ENCODE assay signal across 8 mouse cellular contexts in the genomic region with DNA sequence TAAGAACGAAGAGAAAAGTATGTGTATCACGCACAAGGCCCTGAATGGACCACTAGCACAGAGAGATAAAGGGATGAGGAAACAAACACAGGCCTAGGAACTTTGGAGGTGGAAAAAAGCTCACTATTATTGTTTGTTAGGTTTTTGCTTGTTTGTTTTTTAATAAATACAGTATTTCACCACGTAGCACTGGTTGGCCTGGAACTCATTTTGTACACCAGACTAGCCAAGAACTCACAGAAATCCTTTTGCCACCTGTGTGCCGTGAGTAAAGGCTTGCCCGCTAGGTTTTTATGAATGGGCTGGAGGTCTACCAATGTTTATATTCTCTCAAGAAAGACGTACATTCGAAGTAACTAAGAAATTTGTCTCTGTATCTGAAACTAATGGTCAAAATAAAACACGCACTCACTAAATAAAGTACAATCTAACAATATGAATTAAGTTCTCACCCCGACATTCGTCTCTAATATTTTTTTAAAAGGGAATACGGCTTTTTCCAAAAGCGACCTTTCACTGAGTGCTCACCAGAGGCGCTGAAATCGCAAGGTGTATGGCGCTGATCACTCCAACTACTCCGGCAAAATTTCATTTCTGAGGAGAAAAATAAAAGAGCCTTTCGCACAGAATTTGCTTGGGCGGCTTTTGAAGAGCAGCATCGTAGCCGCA. TPM values are rescaled to one million over a fixed set of nuclear protein-coding genes. Genes with fewer than 3 reads are reported as not detected.
A peak's percentile ranks its signal among the peaks of the same experiment; 100 is the strongest.
DNase-seq lines count a peak whose midpoint lies in the region; ATAC-seq and TF ChIP-seq lines count a peak whose summit lies in the region.

No protein-coding gene starts in this region.

- peaks cover 6% of the 10 kb centered on the region for H3K36me3 ChIP-seq in heart, embryonic 11.5 days (ENCODE audit: control insufficient read depth, insufficient read depth, low read length)
- H3K36me3 ChIP-seq in ES-Bruce4 (ENCODE audit: control insufficient read depth, insufficient read depth, low read length, poor library complexity, severe bottlenecking), result peaks cover 7% of the 10 kb centered on the region
- peaks cover 17% of the 10 kb centered on the region for H3K36me3 ChIP-seq in forebrain, embryonic 15.5 days
- peaks cover 5% of the 10 kb centered on the region; the same call in 1 of the 2 replicates for H3K36me3 ChIP-seq in liver, postnatal 0 days (replicated peaks; ENCODE audit: insufficient read depth, low read length)

- no peak for ATAC-seq in heart, embryonic 11.5 days (replicated peaks; ENCODE audit: insufficient number of reproducible peaks, low FRiP score, low TSS enrichment)
- no peak for ATAC-seq in forebrain, embryonic 15.5 days (replicated peaks)
- ATAC-seq in liver, postnatal 0 days, result no peak

- TF ChIP-seq POLR2A in ES-Bruce4 (IDR thresholded peaks at IDR 0.05; ENCODE audit: insufficient read depth, low read length), result no peak

- no peaks in the 10 kb centered on the region for H3K9me3 ChIP-seq in heart, embryonic 11.5 days (replicated peaks; ENCODE audit: control insufficient read depth, low read length)
- no peaks in the 10 kb centered on the region for H3K9me3 ChIP-seq in ES-Bruce4 (replicated peaks; ENCODE audit: control insufficient read depth, insufficient read depth, low read length, poor library complexity, severe bottlenecking)
- no peaks in the 10 kb centered on the region for H3K9me3 ChIP-seq in forebrain, embryonic 15.5 days
- no peaks in the 10 kb centered on the region for H3K9me3 ChIP-seq in liver, postnatal 0 days (ENCODE audit: low read length)

- H3K4me1 ChIP-seq in heart, embryonic 11.5 days (ENCODE audit: control insufficient read depth, insufficient read depth, low read length), result peaks cover 4% of the 10 kb centered on the region; the same call in 1 of the 2 replicates
- no peaks in the 10 kb centered on the region for H3K4me1 ChIP-seq in ES-Bruce4 (ENCODE audit: control insufficient read depth, insufficient read depth, low read length)
- H3K4me1 ChIP-seq in forebrain, embryonic 15.5 days, result peaks cover 39% of the 10 kb centered on the region
- H3K4me1 ChIP-seq in liver, postnatal 0 days (ENCODE audit: insufficient read depth), result peaks cover 20% of the 10 kb centered on the region

- H3K9ac ChIP-seq in heart, embryonic 11.5 days (ENCODE audit: low read depth, low read length), result peak overlapping the region; percentile 94
- H3K9ac ChIP-seq in ES-Bruce4 (ENCODE audit: low read depth, poor library complexity, severe bottlenecking), result peak overlapping the region; percentile 76
- peak overlapping the region; percentile 97 for H3K9ac ChIP-seq in forebrain, embryonic 15.5 days (replicated peaks)
- peak overlapping the region; percentile 82 for H3K9ac ChIP-seq in liver, postnatal 0 days (replicated peaks)

- no peaks in the 10 kb centered on the region for H3K27me3 ChIP-seq in heart, embryonic 11.5 days (ENCODE audit: control insufficient read depth, insufficient read depth, low read length)
- no peaks in the 10 kb centered on the region for H3K27me3 ChIP-seq in ES-Bruce4 (ENCODE audit: control insufficient read depth, insufficient read depth, low read length, poor library complexity, severe bottlenecking)
- H3K27me3 ChIP-seq in forebrain, embryonic 15.5 days, result no peaks in the 10 kb centered on the region
- H3K27me3 ChIP-seq in liver, postnatal 0 days (ENCODE audit: insufficient read depth, low read length), result no peaks in the 10 kb centered on the region

- WGBS in heart, embryonic 11.5 days (ENCODE audit: insufficient replicate concordance), result 9% methylated on average over 20 of the region's 20 CpGs
- WGBS in forebrain, embryonic 15.5 days, result 9% methylated on average over 20 of the region's 20 CpGs
- 7% methylated on average over 20 of the region's 20 CpGs for WGBS in liver, postnatal 0 days (ENCODE audit: insufficient replicate concordance)

- DNase-seq in heart, adult 11 months, result no peak
- DNase-seq in liver, postnatal 0 days, result no peak
- DNase-seq in layer of hippocampus, postnatal 10 days (ENCODE audit: low spot score in 2 of 2), result no peak
- no peak for DNase-seq in gastrocnemius, postnatal 25 days
- DNase-seq in cerebellum, postnatal 4 days (ENCODE audit: low spot score in 2 of 2), result no peak

- peak overlapping the region; percentile 86 for H3K4me2 ChIP-seq in heart, embryonic 11.5 days
- peak overlapping the region; percentile 75 for H3K4me2 ChIP-seq in forebrain, embryonic 15.5 days (replicated peaks)
- H3K4me2 ChIP-seq in liver, postnatal 0 days (ENCODE audit: low read depth, low read length), result peak overlapping the region; percentile 90

- peak overlapping the region; percentile 98 for H3K27ac ChIP-seq in heart, embryonic 11.5 days (ENCODE audit: low read depth, low read length)
- no peak overlapping the region for H3K27ac ChIP-seq in ES-Bruce4 (ENCODE audit: insufficient read depth, low read length)
- peak overlapping the region; percentile 98 for H3K27ac ChIP-seq in forebrain, embryonic 15.5 days (replicated peaks)
- peak overlapping the region; percentile 98 for H3K27ac ChIP-seq in liver, postnatal 0 days (ENCODE audit: low read depth)

- TF ChIP-seq EP300 in ES-Bruce4 (IDR thresholded peaks at IDR 0.05; ENCODE audit: insufficient read depth, low read depth, low read length), result no peak
- TF ChIP-seq EP300 in liver, postnatal 0 days (IDR thresholded peaks at IDR 0.05; ENCODE audit: low read depth), result no peak

- TF ChIP-seq CTCF in ES-Bruce4 (IDR thresholded peaks at IDR 0.05; ENCODE audit: low read depth, low read length), result no peak
- no peak for TF ChIP-seq CTCF in liver, postnatal 0 days (IDR thresholded peaks at IDR 0.05; ENCODE audit: low read depth)

- peak overlapping the region; percentile 92 for H3K4me3 ChIP-seq in heart, embryonic 11.5 days (ENCODE audit: low read depth, low read length)
- peak overlapping the region; percentile 81 for H3K4me3 ChIP-seq in ES-Bruce4 (ENCODE audit: low read depth, low read length)
- peak overlapping the region; percentile 100 for H3K4me3 ChIP-seq in forebrain, embryonic 15.5 days
- peak overlapping the region; percentile 80 for H3K4me3 ChIP-seq in liver, postnatal 0 days (ENCODE audit: low read depth, low read length)

RNA-seq across cellular contexts. Expression of a gene that starts 0.6 kb away (rescaled TPM):
- 16.4 and 17.1 TPM in 2 replicates for polyA plus RNA-seq in heart, embryonic 11.5 days (2014; fragmentation: Nextera tagmentation; extraction: Ambion mirVana)
- polyA plus RNA-seq in ES-Bruce4 (2011; ENCODE audit: insufficient read depth, insufficient read length, low read depth, missing spikeins), result 17.5 and 19.4 TPM in 2 replicates
- 30.7 and 34.0 TPM in 2 replicates for polyA plus RNA-seq in forebrain, embryonic 15.5 days (2015; fragmentation: Nextera tagmentation; extraction: Ambion mirVana)
- polyA plus RNA-seq in liver, postnatal 0 days (2015; fragmentation: Nextera tagmentation; extraction: Ambion mirVana), result 4.5 and 4.8 TPM in 2 replicates
- 10 to 100 TPM; 34.1 to 36.8 TPM for total RNA-seq in layer of hippocampus, postnatal 10 days (2021)
- total RNA-seq in gastrocnemius, postnatal 25 days (2021), result 1 to 10 TPM; 7.0 to 7.8 TPM

RNA-seq across cellular contexts. Expression of a gene that starts 29.2 kb away (rescaled TPM):
- polyA plus RNA-seq in heart, embryonic 11.5 days (2014; fragmentation: Nextera tagmentation; extraction: Ambion mirVana), result 50.7 and 56.7 TPM in 2 replicates
- polyA plus RNA-seq in ES-Bruce4 (2011; ENCODE audit: insufficient read depth, insufficient read length, low read depth, missing spikeins), result 113 and 128 TPM in 2 replicates
- 160 and 167 TPM in 2 replicates for polyA plus RNA-seq in forebrain, embryonic 15.5 days (2015; fragmentation: Nextera tagmentation; extraction: Ambion mirVana)
- 9.2 and 9.7 TPM in 2 replicates for polyA plus RNA-seq in liver, postnatal 0 days (2015; fragmentation: Nextera tagmentation; extraction: Ambion mirVana)
- 10 to 100 TPM; 60.2 to 63.5 TPM for total RNA-seq in layer of hippocampus, postnatal 10 days (2021)
- 10 to 100 TPM; 14.2 to 14.7 TPM for total RNA-seq in gastrocnemius, postnatal 25 days (2021)

RNA-seq across cellular contexts. Expression of a gene that starts 32.0 kb away (rescaled TPM):
- 14.1 and 16.4 TPM in 2 replicates for polyA plus RNA-seq in heart, embryonic 11.5 days (2014; fragmentation: Nextera tagmentation; extraction: Ambion mirVana)
- polyA plus RNA-seq in ES-Bruce4 (2011; ENCODE audit: insufficient read depth, insufficient read length, low read depth, missing spikeins), result 28.6 and 30.7 TPM in 2 replicates
- polyA plus RNA-seq in forebrain, embryonic 15.5 days (2015; fragmentation: Nextera tagmentation; extraction: Ambion mirVana), result 19.7 and 22.6 TPM in 2 replicates
- polyA plus RNA-seq in liver, postnatal 0 days (2015; fragmentation: Nextera tagmentation; extraction: Ambion mirVana), result 2.8 and 3.3 TPM in 2 replicates
- 10 to 100 TPM; 31.6 to 35.6 TPM for total RNA-seq in layer of hippocampus, postnatal 10 days (2021)
- 1 to 10 TPM; 6.7 to 7.2 TPM for total RNA-seq in gastrocnemius, postnatal 25 days (2021)
